Mouse (Mus musculus) T-helper 2 cell (primary cell): ENCODE measurements at regions not wholly inside any gene's neighbourhood (a gene's known extent, or its start where the extent isn't known, plus 50 kb on each side); places are given as distances from the start of the nearest gene placed in this dataset.

Source experiments
- in situ Hi-C: fragments of 300-600 bp; cut with MboI, MseI; formaldehyde crosslinking; loops from one replicate; pipeline ENCODE4 v1.15.1; 2025; ENCODE audit warnings: high pct_unique_total_duplicates

DNA sequence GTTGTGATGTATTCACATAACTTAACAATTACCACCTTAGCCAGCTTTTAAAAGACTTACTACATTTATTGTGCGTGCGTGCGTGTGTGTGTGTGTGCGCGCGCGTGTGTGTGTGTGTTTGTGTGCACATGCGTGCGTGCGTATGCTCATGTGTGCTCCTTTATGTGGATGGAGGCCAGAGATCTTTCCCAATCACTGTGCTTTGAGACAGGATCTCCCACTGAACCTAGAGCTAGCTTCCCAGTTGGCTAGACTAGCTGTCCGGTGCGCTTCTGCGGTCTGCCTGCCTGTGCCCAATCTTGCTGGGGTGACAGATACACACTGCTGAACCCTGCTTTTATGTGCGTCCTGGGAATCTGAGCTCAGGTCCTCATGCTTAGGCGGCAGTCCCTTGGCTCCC lies 50.1 kb upstream of the Arhgap29 start:
- in situ Hi-C loops = no loop called here

DNA sequence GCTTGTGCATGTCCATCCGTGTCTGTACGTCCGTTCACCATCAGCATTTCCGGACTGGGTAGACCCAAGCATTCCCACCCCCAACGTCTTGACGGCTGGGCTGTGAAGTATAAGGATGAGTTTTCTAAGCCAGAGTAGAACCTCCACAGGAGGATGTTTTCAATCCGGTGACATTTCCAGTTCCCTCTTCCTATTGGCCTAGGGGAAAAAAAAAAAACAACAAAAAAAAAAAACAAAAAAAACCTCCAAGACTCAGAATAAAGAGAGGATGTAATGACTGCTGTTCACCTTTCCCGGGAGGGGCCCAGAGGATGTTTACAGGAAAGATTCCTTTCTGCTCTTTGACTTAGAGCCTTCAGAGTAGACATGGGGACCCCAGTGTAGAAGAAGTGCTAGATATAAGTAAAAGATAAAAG lies 51.9 kb upstream of the Arhgap29 start:
- in situ Hi-C loops = no loop called here

DNA sequence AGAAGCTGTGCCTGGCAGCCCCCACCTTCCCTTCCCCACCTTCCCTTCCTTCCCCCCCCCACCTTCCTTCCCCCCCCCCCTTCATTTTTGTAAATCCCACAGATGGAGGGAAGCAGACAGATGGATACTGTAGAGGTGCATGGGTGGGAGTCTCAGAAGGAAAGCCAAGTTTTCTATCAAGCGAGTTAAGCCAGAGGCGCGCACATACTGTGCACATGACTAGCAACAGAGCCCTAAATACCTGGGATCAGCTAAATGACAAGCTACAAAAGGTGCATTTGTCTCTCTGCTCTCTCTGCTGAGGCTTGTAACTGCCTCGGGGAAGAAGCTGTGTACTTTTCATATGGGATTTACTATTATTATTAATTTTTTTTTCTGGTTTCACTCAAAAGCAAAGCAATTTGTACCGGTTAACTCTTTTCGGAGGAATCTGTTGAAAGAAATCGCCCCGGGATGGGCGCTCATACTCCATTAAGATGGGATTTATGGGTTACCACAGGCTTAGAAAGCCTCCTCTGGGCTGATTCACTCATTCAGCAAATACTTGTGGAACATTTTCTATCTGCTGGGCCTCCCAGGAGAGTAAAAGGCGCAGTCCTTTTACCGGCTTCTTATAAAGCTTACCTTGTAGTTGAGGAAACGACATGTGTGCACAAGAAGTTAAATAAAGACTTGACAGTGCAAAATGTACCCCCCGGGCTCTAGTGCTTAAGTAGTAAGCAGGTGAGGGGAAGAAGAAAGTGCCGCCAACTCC lies 54.3 kb upstream of the Arhgap29 start:
- in situ Hi-C loops = no loop called here

DNA sequence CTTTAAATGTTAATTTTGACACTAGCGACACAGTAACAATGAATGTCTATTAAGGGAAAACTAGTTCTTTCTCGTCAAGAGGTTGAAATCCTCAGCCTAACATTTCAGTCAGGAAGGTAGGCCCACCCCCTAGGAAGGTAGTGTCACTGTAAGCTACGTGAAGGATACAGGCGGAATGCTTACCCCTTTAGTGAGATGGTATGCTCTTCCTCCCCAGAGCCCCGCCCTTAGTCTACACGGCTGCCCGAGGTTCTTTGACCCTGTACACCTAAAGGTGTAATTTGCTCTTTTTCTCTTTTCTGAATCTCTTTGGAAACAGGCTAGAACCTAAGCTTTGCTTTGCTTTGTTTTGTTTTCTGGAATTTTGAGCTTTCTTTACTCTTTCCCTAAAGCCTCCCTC lies 58.7 kb upstream of the Arhgap29 start:
- in situ Hi-C loops = no loop called here

DNA sequence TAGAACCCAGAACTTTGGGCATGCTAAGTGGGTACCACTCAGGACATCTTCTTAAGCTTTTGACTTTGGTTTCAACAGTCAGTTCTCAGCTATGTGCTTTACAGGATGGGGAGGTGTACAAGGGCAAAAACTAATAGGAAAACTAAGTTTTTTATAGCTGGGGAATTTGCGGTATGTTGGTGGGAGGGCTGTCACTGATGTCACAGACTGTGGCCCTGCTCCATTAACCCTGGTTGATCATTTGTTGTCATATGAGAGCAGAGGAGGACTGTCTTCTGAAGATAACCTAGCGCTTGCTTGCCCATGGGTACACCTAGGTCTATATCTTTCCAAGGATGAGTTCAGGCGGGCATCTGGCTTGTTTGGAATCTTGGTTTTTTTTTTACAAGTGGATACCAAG lies 59.7 kb upstream of the Arhgap29 start:
- in situ Hi-C loops = no loop called here

DNA sequence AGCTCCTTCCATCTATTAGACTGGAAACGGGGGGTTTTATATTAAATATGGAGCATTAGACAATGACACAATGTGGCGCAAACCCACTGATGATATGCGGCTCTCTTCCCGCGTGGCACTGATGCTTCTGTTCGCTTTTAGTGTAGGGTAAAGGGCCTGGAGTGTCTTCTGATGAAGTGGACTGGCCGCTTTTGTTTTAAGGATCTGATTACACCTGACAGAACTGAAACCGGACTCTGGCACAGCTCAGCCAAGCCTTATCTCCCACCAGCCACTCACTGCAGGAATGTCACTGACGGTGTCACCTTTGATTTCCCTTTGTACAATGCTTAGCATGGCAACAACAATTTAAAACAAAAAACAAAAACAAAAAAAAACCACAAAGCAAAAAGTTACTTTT lies 61.0 kb upstream of the Arhgap29 start:
- in situ Hi-C loops = no loop called here

DNA sequence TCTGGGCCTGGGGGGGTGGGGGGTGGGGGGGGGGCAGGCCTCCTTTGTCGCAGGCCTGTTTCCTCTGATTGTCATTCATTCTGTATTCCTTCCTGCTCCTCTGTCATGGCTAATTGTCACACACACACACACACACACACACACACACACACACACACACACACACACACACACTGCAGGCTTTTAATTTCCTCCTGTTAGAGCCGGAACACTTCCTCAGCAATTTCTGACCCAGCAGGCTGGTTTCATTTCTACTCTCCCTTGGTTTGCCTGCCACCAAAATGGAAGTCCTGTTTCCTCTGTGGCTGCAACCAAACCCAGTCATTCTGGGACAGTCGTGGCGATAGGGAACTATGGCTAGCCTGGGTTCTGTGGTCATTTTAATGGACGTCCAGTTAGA lies 61.8 kb upstream of the Arhgap29 start:
- in situ Hi-C loops = no loop called here

DNA sequence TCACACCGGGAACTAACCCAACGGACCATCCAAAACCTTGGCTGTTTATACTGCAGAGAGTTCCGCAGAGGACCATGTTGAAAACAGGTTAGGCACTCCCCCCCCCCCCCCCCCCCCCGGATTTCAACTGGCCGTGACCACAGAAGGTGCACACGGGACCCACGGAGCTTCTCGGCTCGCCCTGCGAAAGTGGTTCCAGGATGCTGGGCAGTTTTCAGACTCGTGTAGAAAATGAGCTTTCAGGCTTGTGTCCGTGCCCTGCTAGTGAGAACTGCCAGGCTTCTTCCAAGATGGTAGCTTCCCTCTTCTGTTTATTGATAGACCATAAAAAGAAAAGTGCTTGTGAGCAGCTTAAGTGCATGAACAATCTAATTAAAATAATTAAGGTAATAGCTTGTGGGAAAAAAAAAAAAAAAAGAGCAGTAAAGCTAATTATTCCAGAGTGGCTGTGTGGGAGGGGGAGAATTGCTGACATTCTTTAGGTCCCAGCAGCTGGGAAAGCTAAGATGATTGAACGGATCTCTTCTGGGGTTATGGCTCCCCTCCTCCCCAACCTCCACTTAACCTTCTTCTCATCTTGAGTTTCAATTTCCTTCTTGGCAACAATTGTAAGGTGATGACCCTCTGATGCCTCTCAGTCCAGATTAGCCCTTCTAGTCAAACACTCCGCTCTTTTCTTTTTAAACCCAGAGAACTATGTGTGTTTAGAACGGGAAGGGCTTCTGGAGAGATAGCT lies 65.3 kb upstream of the Arhgap29 start:
- in situ Hi-C loops = loop anchor here (5.0 kb wide), 1 partner anchor 245 kb away; no protein-coding TSS in a partner anchor

DNA sequence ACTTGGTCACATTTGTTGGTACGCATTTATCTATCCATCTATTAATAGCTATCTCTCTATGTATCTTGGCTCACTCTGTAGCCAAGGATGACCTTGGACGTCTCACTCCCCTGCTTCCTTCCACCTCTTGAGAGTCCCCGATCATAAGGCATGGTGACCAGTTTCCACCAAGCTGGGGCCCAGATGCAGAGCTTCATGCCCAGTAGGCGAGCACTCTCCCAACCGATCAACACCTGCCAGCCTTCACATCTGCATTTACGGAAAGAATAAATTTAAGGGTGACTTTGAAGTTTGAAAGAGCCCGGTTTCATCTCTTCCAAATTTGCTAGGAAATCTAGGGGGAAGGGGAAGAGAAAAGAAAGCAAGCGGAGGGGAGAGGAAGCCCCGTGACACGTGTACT lies 66.0 kb upstream of the Arhgap29 start:
- in situ Hi-C loops = loop anchor here (5.0 kb wide), 1 partner anchor 246 kb away; no protein-coding TSS in a partner anchor

DNA sequence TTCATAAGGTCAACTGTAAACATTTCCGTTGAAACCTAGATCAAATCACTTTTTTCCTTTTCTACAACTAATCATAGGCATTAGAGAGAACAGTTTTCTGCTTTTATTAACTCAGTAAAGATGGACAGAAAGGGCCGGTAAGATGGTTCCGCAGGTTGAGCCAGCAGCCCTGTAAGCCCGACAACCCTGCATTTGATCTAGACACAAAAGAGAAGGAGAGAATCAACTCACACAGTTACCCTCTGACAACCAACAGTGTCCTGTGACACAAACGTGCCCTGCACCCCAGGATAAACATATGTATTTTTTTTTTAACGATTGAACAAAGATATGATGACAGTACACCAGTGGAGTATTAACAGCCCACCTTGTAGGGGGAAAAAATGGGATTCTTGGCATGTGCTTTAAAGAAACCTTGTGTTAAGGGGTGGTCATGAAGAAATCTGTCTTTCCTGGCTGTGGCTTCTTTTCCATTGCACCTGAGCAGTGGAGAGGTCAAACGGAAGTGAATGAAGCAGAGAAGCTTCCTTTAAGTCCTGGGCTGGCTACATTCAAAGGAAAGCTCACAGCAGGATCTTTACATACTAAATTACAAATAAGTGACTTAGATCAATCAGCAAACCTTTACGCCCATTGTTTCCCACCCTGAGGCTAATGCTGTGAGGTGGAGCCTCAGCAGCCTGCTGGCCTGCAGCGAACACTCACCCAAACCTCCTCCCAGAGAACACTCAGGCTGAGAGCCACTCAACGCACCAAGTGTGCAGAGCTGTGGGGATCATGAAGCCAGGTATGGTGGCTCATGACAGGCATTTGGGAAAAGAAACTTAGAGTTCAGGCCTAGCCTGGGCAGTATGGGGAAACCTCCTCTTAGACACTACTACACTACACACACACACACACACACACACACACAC lies 66.8 kb upstream of the Arhgap29 start:
- in situ Hi-C loops = loop anchor here (5.0 kb wide), 1 partner anchor 247 kb away; no protein-coding TSS in a partner anchor

DNA sequence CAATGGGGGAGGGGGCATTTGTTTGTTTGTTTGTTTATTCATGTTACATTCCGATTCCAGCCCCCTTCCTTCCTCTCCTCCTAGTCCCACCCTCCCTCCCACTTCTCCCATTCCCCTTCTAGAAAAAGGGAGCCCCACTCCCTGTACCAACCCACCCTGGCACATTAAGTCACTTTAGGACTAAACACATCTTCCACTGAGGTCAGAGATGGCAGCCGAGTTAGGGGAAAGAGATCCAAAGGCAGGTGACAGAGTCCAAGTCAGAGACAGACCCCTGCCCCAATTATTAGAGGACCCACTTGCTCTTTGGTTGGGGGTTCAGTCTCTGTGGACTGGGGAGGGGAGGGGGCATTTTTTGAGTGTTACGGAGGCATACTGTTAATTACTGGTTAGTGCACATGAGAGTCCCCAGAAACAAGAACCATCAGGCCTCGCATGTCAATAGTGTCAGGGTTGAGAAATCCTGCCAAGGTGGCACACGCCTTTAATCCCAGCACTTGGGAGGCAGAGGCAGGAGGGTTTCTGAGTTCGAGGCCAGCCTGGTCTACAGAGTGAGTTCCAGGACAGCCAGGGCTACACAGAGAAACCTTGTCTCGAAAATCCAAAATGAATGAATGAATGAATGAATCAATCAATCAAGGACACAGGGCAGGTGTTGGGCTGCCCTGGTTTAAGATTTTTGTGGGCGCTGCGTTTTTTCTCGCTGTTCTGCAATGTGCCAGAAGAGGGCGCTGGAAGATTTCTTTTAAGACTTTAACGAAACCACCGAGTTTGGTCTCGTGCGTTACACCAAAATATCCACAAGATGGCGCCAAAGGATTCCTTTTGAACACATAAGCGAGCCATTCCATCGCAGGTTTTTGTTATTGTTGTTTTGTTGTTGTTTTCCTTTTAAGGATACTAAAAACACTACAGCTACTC lies 67.8 kb upstream of the Arhgap29 start:
- in situ Hi-C loops = loop anchor here (5.0 kb wide), 1 partner anchor 248 kb away; no protein-coding TSS in a partner anchor

DNA sequence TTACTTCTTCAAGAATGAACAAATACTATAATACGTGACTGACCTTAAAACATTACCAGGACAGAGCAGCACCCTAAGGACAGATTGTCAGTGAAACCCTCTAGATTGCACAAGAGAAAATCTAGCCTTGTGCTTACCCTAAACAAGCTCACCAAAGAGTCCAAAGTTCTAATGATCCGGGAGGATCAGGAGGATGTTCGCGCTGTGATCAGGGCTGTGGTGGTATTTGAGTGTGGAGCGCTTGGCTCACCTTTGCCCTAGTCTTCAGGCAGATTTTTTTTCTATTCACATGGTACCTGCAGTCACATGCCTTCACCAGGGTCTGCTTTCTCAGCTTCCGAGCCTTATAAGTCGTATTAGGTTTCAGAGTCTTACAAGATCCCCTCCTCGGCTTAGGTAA lies 65.3 kb upstream of the Abcd3 start:
- in situ Hi-C loops = no loop called here

DNA sequence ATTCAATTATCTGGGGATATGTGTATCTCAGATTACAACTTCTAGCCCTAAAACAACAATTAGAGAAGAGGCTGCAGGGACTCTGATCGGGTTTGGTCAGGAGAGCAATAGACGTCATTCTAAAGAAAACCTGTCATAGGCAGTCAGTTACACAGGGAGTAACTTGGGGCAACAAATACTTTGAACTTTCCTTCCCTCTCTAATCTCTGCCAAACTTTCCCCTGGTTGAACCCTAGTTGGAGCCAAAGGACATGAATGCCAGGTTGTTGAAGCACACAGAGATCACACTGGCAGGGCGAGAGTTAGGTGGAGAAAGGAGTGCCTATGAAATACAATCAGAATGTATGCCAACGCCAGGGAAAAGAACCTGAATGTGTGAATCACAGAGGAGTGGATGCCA lies 60.0 kb upstream of the Abcd3 start:
- in situ Hi-C loops = no loop called here

DNA sequence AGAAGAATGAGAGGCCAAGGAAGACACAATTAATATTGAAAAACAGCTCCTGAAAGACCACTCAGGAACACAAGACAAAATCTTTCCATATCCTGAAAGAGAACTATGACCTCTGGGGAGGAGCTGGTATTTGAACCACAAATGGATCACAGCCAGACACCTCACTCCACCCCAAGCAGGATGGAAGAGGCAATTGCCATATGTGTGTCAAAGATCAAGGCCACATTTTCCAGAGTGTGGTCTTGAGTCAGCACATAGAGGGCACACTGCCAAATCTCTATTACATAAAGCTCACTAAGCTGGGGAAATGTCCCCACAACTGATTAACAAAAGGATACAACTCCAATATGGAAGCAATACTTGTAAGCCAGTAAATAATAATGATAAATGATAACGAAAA lies 59.5 kb upstream of the Abcd3 start:
- in situ Hi-C loops = no loop called here

DNA sequence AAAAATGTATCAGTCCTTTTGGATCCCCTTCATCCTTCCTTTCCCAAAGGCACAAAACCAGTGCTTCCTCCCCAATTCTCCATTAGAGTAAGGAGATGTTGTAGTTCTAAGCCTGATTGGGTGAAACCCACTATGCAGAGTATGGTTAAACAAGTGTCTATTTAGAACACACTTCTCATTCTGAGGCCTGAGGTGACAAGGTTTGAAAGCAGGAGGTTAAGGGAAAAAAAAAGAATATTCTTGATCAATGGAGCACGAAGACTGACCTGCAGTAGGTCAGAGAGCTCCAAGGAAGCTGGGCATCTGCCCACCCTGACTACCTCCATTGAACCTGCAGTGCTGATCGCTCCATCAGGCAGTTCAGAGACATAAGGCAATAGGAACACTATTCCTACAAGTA lies 58.5 kb upstream of the Abcd3 start:
- in situ Hi-C loops = no loop called here

DNA sequence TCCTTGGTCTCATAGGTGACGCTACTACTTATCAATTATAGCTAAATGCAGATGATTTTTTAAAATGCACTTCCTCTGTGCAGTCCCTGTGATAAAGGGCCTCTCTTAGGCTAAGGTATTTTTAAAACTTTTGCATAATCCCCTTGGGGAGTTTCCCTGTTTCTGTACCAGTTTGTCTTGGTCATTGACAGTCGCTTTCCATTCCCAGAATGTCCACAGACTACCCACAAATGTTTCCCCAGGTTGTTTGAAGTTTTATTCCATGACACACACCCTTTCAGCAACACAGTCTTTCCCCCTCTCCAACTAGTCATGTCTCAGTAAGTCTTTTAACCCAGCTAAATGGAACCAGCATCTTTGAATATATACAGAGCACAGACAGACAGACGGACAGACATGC lies 57.6 kb upstream of the Abcd3 start:
- in situ Hi-C loops = no loop called here

DNA sequence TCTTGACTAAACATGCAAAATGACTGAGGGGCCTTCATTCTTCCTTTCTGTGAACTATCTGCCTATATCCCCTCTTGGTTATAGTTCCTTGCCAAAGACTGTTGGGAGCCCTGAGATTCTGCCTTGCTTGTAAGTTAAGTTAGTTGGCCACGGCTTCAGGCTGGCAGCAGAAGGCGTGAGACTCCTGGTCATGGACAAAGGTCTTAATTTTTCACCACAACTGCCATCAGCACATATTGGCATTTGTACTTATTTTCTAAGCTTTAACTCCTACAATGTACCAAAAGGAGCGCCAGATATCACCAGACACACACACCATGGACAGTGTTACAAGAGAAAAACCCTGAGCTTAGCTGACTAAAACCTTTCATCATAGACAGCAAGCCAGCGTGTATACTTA lies 56.7 kb upstream of the Abcd3 start:
- in situ Hi-C loops = no loop called here

DNA sequence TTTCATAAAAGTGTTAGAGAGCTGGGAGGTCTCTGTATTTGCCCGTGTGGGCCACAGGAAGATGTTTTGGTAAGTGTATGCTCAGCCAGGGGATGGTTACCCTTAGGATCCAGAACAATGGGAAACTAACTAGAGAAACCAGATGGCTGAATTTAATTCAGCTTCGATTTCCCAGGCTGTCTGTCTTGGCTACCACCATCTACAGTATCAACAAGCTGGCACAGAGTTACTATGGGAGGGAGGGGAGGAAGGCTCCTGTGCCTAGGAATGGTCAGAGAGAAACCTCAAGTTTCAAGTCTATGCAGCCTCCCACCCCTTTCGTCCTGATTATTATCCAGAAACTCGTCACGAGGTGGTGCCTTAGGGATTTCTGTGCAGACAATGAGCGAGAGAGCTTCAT lies 55.6 kb upstream of the Abcd3 start:
- in situ Hi-C loops = no loop called here

DNA sequence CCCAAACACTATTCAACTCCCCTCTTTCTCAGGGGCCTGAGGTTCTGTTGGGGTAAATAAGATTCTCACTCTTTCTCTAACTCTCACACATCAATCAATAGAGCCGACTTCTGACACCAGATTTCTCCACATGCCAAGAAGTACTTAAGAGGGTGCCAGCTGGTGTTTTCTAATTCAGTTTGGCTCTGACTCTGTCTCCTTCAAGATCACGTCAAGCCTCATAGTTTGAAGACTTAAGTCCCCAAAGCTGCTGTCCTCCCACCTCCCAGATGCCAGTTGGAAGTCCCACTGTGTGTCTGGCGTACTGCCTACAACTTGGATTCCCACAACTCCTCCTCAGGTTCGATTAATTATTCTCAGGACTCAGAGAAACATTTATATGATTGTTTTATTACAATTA lies 54.6 kb upstream of the Abcd3 start:
- in situ Hi-C loops = no loop called here

DNA sequence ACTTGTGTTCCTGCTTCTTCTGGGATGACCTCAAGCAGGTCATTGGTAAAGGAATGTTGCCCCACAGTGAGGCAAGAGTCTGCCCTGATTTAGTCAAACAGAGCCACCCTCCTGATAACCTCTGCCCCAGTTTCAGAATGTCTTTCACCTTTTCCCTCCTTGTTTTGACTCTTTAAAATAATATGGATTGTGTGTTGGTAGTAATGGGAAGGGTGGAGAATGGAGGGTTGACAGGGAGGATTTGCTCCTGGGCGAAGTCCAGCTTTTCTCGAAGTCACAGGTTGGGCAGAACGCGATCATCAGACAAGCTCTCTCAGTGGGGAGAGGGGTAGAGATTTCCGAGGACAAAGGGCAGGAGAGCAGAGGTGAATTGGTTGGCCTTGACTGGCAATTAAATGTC lies 52.2 kb upstream of the Abcd3 start:
- in situ Hi-C loops = no loop called here
